Mouse (Mus musculus) brain, embryonic 14.5 days (tissue): ENCODE measurements around the gene Luc7l3. TPM values are rescaled to one million over a fixed set of nuclear protein-coding genes. Genes with fewer than 3 reads are reported as not detected.

Experiments used
- DNase-seq: peaks from one replicate; pipeline ENCODE4 v3.0.0-alpha.2; 2011; ENCODE audit warnings: low read depth
- CTCF ChIP-seq: fragments of 200-500 bp; IDR thresholded peaks from 2 replicates; pipeline ENCODE4 v1.5.1; 2012; ENCODE audit warnings: inconsistent platforms, mild to moderate bottlenecking, moderate library complexity, borderline replicate concordance; ENCODE audit not compliant: insufficient read depth, insufficient read length; ENCODE audit errors: extremely low read depth
- POLR2A ChIP-seq: fragments of 200-500 bp; IDR thresholded peaks from 2 replicates; pipeline ENCODE4 v1.6.1; 2012; ENCODE audit warnings: mild to moderate bottlenecking, inconsistent platforms, borderline replicate concordance; ENCODE audit not compliant: poor library complexity, insufficient read depth, insufficient read length, severe bottlenecking; ENCODE audit errors: extremely low read depth
- polyA plus RNA-seq: library from polyadenylated mRNA; depleted of rRNA; stranded (reverse); fragments of >200 nt; gene quantifications from 2 replicates; pipeline ENCODE4 v1.2.3, GENCODE M21; 2012

The Luc7l3 gene
- polyA plus RNA-seq, 1 experiment: 165 TPM

- TF ChIP-seq POLR2A (no peak), CTCF (no peak)
- peak; percentile 45 for DNase-seq
These were observed 538 bp downstream of the Luc7l3 start for GRCm38 (mm10) chr11:94320969-94321930.

- DNase-seq: no peak
- TF ChIP-seq POLR2A (no peak), CTCF (no peak)
These were observed 3.7 kb downstream of the Luc7l3 start for GRCm38 (mm10) chr11:94318056-94318455.

GRCm38 (mm10) chr11:94317515-94317914 is 4.3 kb downstream of the Luc7l3 start:
- TF ChIP-seq CTCF: no peak
- no peak for TF ChIP-seq POLR2A
- no peak for DNase-seq

- TF ChIP-seq CTCF (no peak), POLR2A (no peak)
- DNase-seq: no peak
These were observed 4.8 kb downstream of the Luc7l3 start for GRCm38 (mm10) chr11:94317014-94317413.

GRCm38 (mm10) chr11:94316528-94316927 is 5.3 kb downstream of the Luc7l3 start:
- TF ChIP-seq CTCF: no peak
- TF ChIP-seq POLR2A: no peak
- DNase-seq: no peak

GRCm38 (mm10) chr11:94315308-94315707 is 6.5 kb downstream of the Luc7l3 start:
- no peak for DNase-seq
- TF ChIP-seq CTCF: no peak
- TF ChIP-seq POLR2A: no peak

- TF ChIP-seq POLR2A: no peak
- TF ChIP-seq CTCF: no peak
- DNase-seq: no peak
These were observed 7.6 kb downstream of the Luc7l3 start for GRCm38 (mm10) chr11:94314098-94314652.

- DNase-seq: no peak
- TF ChIP-seq CTCF (no peak), POLR2A (no peak)
These were observed 9.1 kb downstream of the Luc7l3 start for GRCm38 (mm10) chr11:94312733-94313132.

- no peak for DNase-seq
- no peak for TF ChIP-seq CTCF
- no peak for TF ChIP-seq POLR2A
These were observed 26.6 kb downstream of the Luc7l3 start for GRCm38 (mm10) chr11:94294996-94295845.

GRCm38 (mm10) chr11:94290062-94290740 is 31.6 kb downstream of the Luc7l3 start:
- DNase-seq: no peak
- no peak for TF ChIP-seq CTCF
- TF ChIP-seq POLR2A: no peak
